Mouse (Mus musculus): ENCODE results near the gene Phf23.

DNA sequence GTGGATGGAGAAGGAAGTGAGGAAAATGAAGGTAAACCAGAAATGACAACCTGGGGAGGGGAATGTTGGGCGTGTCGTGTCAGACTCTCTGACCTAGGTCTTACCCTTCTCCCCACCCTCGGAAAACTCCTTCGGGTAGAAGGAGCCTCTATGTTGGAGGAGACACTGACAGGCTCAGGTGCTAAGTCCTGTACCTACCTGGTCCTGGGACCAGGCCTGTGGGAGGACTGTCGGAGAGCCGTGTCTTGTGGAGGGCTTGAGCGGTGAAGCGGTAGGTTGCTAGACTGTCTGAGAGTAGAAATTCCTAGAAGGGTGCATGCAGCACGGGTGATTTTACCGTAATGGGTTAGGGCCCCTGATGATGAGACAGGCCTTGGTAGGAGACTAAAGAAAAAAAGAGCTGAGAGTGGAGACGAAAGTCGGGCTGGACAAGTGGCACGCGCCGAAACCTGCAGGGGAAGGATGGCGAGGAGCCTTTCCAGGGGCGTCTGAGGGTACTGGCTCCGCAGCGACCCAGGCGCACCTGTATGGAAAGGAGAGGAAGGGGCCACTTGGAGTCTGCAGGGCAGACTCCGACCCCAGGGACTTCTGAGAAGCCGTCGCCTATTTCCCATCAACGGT is 30.8 kb upstream of the Phf23 start, which contains the start of gene Cldn7:
- TF ChIP-seq CTCF (IDR thresholded peaks at IDR 0.05; ENCODE audit: control insufficient read depth, insufficient read depth, insufficient replicate concordance, low read depth, low read length) (no peak), POLR2A (IDR thresholded peaks at IDR 0.05; ENCODE audit: control insufficient read depth, low read depth, low read length) (no peak)

All from testis, adult 2 months (tissue).